Mouse (Mus musculus) limb, embryonic 10.5 days (tissue): Measurements from ENCODE around the gene Krtap5-4. TPM values are rescaled to one million over a fixed set of nuclear protein-coding genes. Genes with fewer than 3 reads are reported as not detected.
"Not testable (repeated sequence)": the region's sequence is repeated elsewhere in the genome, so short reads cannot be mapped to it uniquely, and the experiment has no call there.

Experiments used
- DNase-seq: peaks from one replicate; pipeline ENCODE4 v3.0.0-alpha.2; 2017; ENCODE audit warnings: low spot score
- H3K27ac ChIP-seq: fragments of 300-500 bp; sonication (generic); 2 replicates; pipeline ENCODE4 v1.5.1; 2016; ENCODE audit warnings: mild to moderate bottlenecking
- H3K27me3 ChIP-seq: fragments of 300-500 bp; sonication (generic); 2 replicates; pipeline ENCODE4 v1.6.1; 2016; ENCODE audit warnings: low read depth, mild to moderate bottlenecking; ENCODE audit not compliant: poor library complexity, severe bottlenecking
- H3K36me3 ChIP-seq: fragments of 300-500 bp; sonication (generic); 2 replicates; pipeline ENCODE4 v1.6.1; 2016; ENCODE audit warnings: mild to moderate bottlenecking, moderate library complexity
- H3K4me1 ChIP-seq: fragments of 300-500 bp; sonication (generic); 2 replicates; pipeline ENCODE4 v1.6.1; 2016
- H3K4me3 ChIP-seq: fragments of 300-500 bp; sonication (generic); 2 replicates; pipeline ENCODE4 v1.5.1; 2016; ENCODE audit warnings: mild to moderate bottlenecking, moderate library complexity
- H3K9me3 ChIP-seq: fragments of 300-500 bp; sonication (generic); replicated peaks from 2 replicates; pipeline ENCODE4 v1.6.1; 2016; ENCODE audit warnings: mild to moderate bottlenecking
- WGBS: fragments of 180-500 bp; shearing (Covaris S2); methylation state at CpG from one replicate; pipeline ENCODE4 v1.1.7; 2016; 5-methylcytosine and 5-hydroxymethylcytosine counted together
- polyA plus RNA-seq: library from polyadenylated mRNA; unstranded; fragments of >200 nt; fragmentation: Nextera tagmentation; extraction: Ambion mirVana; gene quantifications from 2 replicates; pipeline ENCODE4 v1.2.1, GENCODE M21; 2016

Gene Krtap5-4
- polyA plus RNA-seq, 1 experiment from 2014 or later = not detected

- not testable (repeated sequence) for H3K4me3 ChIP-seq, H3K9me3 ChIP-seq, H3K4me1 ChIP-seq, H3K27ac ChIP-seq, H3K36me3 ChIP-seq, DNase-seq, H3K27me3 ChIP-seq
- WGBS = 20% methylated on average over 4 of the region's 4 CpGs
Observed at GRCm38 (mm10) chr7:142296108-142296507, 7.2 kb upstream of the Krtap5-4 start.

DNA sequence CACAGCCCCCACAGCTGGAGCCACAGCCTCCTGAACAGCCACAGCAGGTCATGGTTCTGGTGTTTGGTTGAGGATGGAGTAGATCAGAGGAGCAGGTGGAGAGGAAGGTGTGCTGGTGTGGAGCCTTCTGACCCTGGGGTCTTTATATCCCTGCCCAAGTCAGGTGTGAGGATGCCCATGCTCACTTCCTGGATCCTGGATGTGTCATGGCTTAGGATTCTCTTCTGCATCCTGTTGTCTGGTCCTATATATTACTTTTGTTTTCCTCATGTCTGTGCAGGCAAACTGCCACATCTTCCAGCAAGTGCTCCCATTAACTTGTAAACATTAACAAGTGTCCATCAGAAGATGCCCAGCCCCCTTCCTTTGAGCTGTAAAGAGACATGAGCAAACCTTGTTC, 6.3 kb upstream of the Krtap5-4 start, which contains the start of gene Krtap5-1:
Gene Krtap5-1, minus strand, starts transcription at position 101 of the 400 bp plus-strand sequence.
- H3K36me3 ChIP-seq, H3K9me3 ChIP-seq, H3K27ac ChIP-seq, DNase-seq, H3K27me3 ChIP-seq, H3K4me3 ChIP-seq, H3K4me1 ChIP-seq: not testable (repeated sequence)

GRCm38 (mm10) chr7:142303929-142304328, 580 bp downstream of the Krtap5-4 start:
- H3K9me3 ChIP-seq, DNase-seq, H3K27me3 ChIP-seq, H3K36me3 ChIP-seq, H3K4me3 ChIP-seq, H3K4me1 ChIP-seq, H3K27ac ChIP-seq: not testable (repeated sequence)
- WGBS = 97% methylated on average over 1 of the region's 1 CpGs

DNA sequence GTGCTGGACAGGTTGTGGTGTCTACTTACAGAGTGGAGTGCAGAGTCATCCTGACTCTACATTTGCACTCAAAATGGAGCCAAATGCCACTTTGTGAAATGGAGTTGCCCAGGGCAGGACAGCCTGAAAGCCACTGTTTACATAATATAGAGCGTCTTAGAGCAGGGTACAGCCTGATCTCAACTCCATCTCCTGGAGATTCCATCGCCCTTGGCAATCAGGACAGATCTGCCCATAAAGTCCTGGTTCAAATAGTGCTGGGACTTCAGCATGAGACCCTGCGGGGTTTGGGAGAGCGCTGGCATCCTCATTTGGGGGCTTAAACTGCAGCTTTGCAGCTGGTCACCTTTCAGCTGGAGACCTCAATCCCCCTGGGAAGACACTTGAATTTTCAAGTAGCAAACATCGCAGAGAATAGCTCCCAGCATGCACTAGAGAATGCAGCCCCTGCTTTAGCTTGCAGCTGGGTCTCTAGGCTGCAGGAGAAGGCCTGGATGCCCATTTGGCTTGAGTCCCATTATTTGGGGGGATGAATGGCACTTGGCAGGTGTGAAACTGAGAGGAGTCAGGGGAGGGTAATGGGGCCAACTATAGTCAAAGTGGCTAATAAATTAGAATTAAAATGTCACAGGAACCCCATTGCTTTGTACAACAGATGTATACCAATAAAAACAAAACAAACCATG, 11.4 kb downstream of the Krtap5-4 start:
- Histone ChIP-seq H3K27ac (no peak overlapping the region), H3K4me3 (no peak overlapping the region), H3K9me3 (no peaks in the 10 kb centered on the region), H3K36me3 (no peaks in the 10 kb centered on the region), H3K27me3 (no peaks in the 10 kb centered on the region), H3K4me1 (peaks cover 12% of the 10 kb centered on the region)
- no peak for DNase-seq
- 59% methylated on average over 5 of the region's 5 CpGs for WGBS

DNA sequence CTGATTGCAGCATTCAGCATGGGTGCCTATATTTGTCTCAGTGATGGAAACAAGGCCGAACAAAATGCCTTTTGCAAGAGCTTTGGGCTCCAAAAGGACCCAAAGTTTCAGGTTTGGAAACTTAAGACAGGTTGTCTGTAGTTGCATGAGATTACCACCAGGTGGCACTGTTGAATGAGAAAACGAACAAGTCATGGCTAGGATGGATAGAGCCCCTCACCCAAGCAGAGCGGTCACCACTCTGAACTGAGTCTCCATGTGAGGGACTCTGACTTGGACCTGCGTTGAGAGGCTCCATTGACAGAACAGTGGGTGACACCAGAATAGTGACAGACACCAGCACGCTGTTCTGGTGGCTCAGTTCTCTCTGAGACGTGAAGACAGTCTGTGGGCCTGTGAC, 13.2 kb downstream of the Krtap5-4 start:
- DNase-seq = peak; percentile 55
- Histone ChIP-seq H3K4me3 (no peak overlapping the region), H3K36me3 (no peaks in the 10 kb centered on the region), H3K4me1 (peaks cover 30% of the 10 kb centered on the region), H3K27me3 (no peaks in the 10 kb centered on the region), H3K9me3 (no peaks in the 10 kb centered on the region), H3K27ac (peak overlapping the region; percentile 37; the same call in 1 of the 2 replicates)
- 27% methylated on average over 6 of the region's 6 CpGs for WGBS

GRCm38 (mm10) chr7:142317216-142317615, 13.9 kb downstream of the Krtap5-4 start:
- Histone ChIP-seq H3K27me3 (no peaks in the 10 kb centered on the region), H3K36me3 (no peaks in the 10 kb centered on the region), H3K27ac (peak overlapping the region; percentile 37; the same call in 1 of the 2 replicates), H3K4me1 (peaks cover 35% of the 10 kb centered on the region), H3K4me3 (no peak overlapping the region), H3K9me3 (no peaks in the 10 kb centered on the region)
- 43% methylated on average over 5 of the region's 5 CpGs for whole genome bisulfite sequencing
- no peak for DNase-seq

DNA sequence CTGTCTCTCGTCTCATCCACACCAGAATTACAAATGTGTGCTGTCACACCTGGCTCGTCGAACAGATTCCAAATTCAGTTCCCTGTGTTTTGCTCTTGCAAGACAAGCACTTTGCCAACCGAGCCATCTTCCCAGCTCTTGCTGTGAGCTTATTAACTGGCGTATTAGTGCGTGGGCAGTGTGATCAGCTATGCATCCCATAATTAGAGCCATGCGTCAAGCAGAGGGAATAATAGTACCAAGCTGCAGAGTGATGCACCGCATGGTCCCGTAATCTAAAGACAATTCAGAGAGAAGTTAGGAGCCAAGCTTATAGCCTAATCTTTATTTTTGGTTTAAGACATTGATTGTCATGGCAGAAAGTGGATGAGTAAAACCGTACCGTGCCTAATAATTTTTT, 15.8 kb downstream of the Krtap5-4 start:
- Histone ChIP-seq H3K4me1 (peaks cover 50% of the 10 kb centered on the region), H3K36me3 (no peaks in the 10 kb centered on the region), H3K27ac (peak overlapping the region; percentile 80; the same call in 1 of the 2 replicates), H3K27me3 (no peaks in the 10 kb centered on the region), H3K4me3 (no peak overlapping the region), H3K9me3 (no peaks in the 10 kb centered on the region)
- WGBS = 77% methylated on average over 11 of the region's 11 CpGs
- DNase-seq = no peak

DNA sequence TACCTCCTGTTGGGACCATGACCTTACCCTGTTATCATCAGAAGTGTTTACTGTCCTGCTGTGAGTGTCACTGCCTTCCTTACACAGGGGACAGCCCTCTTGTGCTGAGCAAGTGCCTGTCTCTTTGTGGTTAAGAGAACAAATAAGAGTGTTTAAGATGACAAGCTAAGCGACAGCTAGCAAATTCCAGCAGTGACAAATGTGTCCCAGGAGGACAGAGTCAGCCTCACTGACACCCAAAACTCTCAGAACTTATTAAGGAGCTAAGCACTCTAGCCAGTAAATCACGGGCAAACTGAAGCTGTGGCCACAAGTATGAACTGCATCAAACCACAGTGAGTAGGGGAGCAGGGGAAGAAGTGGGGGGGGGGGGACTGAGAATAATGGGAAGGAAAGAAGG, 17.6 kb downstream of the Krtap5-4 start:
- 20% methylated on average over 2 of the region's 2 CpGs for WGBS
- Histone ChIP-seq H3K27ac (peak overlapping the region; percentile 80), H3K27me3 (no peaks in the 10 kb centered on the region), H3K4me3 (no peak overlapping the region; the same call in 1 of the 2 replicates), H3K36me3 (no peaks in the 10 kb centered on the region), H3K9me3 (no peaks in the 10 kb centered on the region), H3K4me1 (peaks cover 50% of the 10 kb centered on the region)
- DNase-seq = peak; percentile 35

- H3K27me3 ChIP-seq, H3K4me3 ChIP-seq, DNase-seq, H3K9me3 ChIP-seq, H3K36me3 ChIP-seq: not testable (repeated sequence)
- Histone ChIP-seq H3K27ac (peak overlapping the region; percentile 85), H3K4me1 (peaks cover 48% of the 10 kb centered on the region)
- WGBS = 14% methylated on average over 5 of the region's 10 CpGs
Observed at GRCm38 (mm10) chr7:142321637-142322306, 18.4 kb downstream of the Krtap5-4 start.

DNA sequence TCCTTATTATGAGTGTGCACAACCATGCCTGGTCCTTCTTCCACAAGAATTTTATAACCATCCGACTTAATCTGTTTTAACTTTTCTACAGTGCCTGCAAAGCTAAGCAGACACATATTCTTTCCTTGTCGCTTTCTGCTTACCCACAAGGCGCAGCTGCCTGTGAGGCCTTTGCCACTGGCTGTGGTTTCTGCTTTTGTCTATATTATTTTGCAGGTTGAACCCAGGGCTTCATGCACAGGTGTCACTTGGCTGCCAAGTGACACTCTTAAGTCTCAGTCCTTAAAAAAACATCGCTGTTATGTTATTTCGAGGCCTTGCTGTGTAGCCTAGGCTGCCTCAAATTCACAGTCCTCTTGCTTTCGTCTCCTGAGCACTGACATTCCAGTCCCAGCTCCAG, 19.3 kb downstream of the Krtap5-4 start:
- peak overlapping the region; percentile 85 for H3K27ac ChIP-seq
- H3K9me3 ChIP-seq = no peaks in the 10 kb centered on the region
- H3K36me3 ChIP-seq = no peaks in the 10 kb centered on the region
- peaks cover 41% of the 10 kb centered on the region for H3K4me1 ChIP-seq
- WGBS = 85% methylated on average over 6 of the region's 6 CpGs
- no peak for DNase-seq
- H3K4me3 ChIP-seq = no peak overlapping the region
- no peaks in the 10 kb centered on the region for H3K27me3 ChIP-seq

- 80% methylated on average over 12 of the region's 12 CpGs for WGBS
- no peaks in the 10 kb centered on the region for H3K27me3 ChIP-seq
- H3K4me1 ChIP-seq = peaks cover 46% of the 10 kb centered on the region
- H3K9me3 ChIP-seq = no peaks in the 10 kb centered on the region
- no peak overlapping the region for H3K4me3 ChIP-seq
- no peaks in the 10 kb centered on the region for H3K36me3 ChIP-seq
- H3K27ac ChIP-seq = peak overlapping the region; percentile 62; the same call in 1 of the 2 replicates
- DNase-seq = no peak
Observed at GRCm38 (mm10) chr7:142323396-142324117, 20.2 kb downstream of the Krtap5-4 start.

- Histone ChIP-seq H3K36me3 (no peaks in the 10 kb centered on the region), H3K27ac (no peak overlapping the region), H3K4me1 (peaks cover 43% of the 10 kb centered on the region), H3K9me3 (no peaks in the 10 kb centered on the region), H3K27me3 (no peaks in the 10 kb centered on the region), H3K4me3 (no peak overlapping the region)
- no peak for DNase-seq
- WGBS = 38% methylated on average over 9 of the region's 9 CpGs
Observed at GRCm38 (mm10) chr7:142326714-142327445, 23.5 kb downstream of the Krtap5-4 start.
